Mouse (Mus musculus) brain, embryonic 14.5 days (tissue): ENCODE data around the gene Ubxn2a.

ENCODE experiments used
- CTCF ChIP-seq: fragments of 200-500 bp; IDR thresholded peaks from 2 replicates; pipeline ENCODE4 v1.5.1; 2012; ENCODE audit warnings: inconsistent platforms, mild to moderate bottlenecking, moderate library complexity, borderline replicate concordance; ENCODE audit not compliant: insufficient read depth, insufficient read length; ENCODE audit errors: extremely low read depth
- POLR2A ChIP-seq: fragments of 200-500 bp; IDR thresholded peaks from 2 replicates; pipeline ENCODE4 v1.6.1; 2012; ENCODE audit warnings: mild to moderate bottlenecking, inconsistent platforms, borderline replicate concordance; ENCODE audit not compliant: poor library complexity, insufficient read depth, insufficient read length, severe bottlenecking; ENCODE audit errors: extremely low read depth

GRCm38 (mm10) chr12:4836959-4837358 is 70.5 kb downstream of the Ubxn2a start:
- TF ChIP-seq CTCF (no peak), POLR2A (no peak)
